Mouse (Mus musculus) left cerebral cortex, adult 9 months (tissue): ENCODE data around the gene Slc39a3.
"Not testable (repeated sequence)": the region's sequence is repeated elsewhere in the genome, so short reads cannot be mapped to it uniquely, and the experiment has no call there.

ENCODE experiments used
- DNase-seq, 2 experiments: peaks; one replicate each; pipeline ENCODE4 v3.0.0; 2022; ENCODE audit warnings: low spot score in 2 of 2

The Slc39a3 gene

DNA sequence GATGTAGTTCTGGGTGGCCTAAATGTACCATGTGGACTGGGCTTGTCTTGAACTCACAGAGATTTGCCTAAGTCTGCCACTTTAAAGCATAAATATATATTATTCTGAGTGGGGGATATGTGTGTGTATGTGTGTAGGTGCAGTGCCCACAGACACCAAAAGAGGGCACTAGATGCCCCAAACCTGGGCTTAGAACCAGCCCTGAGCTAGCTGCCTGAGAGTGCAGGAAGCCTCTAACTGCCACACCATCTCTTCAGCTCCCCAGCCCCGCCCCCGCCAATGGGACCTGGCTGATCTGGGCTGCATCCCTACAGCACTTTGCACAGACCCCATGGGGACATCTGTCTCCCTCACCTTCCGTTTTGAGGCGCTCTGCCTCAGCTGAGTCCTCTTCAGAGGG lies 13.4 kb upstream of the Slc39a3 start:
- DNase-seq, result no peak

DNA sequence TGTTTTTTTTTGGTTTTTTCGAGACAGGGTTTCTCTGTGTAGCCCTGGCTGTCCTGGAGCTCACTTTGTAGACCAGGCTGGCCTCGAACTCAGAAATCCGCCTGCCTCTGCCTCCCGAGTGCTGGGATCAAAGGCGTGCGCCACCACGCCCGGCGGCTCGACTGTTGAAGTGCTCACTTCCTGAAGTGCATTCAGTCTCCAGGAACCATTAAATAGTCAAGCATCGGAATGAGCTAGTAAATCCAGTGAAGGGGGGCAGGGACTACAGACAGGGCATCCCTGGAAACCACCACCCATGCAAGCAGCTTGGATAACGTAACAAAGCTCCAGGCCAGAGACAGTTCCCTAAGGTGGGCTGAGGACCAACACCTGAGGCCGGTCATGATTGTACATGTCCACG lies 8.0 kb upstream of the Slc39a3 start:
- DNase-seq, result not testable (repeated sequence)

DNA sequence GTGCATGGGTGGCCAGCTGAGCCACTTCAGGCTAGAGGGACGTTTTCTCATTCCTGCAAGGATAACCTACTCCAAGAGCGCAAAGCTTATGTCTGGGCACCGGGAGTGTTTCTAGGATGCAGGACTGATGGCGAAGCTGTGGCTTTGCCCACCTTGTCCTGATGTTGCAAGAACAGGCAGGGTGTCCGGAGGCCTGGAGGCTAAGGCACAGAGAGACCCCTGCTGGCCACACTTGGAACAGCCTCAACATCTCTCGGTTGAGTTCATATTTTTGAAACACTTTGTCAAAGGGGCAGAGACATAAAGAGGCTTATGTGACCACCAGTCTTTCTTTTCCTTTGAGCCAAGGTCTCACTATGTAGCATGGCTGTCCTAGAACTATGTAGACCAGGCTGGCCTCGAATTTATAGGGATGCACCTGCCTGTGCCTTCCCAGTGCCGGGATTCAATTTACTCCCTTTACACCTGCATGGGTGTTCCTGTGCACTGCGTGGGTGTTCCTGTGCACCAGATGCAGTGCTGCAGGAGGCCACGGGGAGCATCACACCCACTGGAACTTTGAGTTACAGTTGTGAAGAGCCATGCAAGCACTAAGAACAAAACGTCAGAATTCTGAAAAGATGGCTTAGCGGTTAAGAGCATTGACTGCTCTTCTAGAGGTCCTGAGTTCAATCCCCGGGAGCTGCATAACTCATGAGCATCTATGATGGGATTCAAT lies 4.4 kb upstream of the Slc39a3 start:
- peak in 1 of 2 experiments; percentile 80 for DNase-seq

DNA sequence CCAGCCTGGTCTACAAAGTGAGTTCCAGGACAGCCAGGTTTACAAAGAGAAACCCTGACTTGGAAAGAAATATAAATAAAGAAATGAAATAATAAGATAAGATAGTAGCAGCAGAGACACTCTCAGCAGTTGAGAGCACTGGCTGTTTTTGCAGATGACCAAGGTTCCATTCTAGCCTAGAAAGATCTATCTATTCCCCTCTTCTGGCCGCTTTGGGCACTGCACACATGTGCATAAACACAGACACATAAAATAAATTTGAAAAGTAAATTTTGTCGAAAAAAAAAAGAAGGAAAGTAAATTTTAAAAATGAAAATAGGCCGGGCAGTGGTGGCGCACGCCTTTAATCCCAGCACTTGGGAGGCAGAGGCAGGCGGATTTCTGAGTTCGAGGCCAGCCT lies 975 bp downstream of the Slc39a3 start:
- no peak for DNase-seq

DNA sequence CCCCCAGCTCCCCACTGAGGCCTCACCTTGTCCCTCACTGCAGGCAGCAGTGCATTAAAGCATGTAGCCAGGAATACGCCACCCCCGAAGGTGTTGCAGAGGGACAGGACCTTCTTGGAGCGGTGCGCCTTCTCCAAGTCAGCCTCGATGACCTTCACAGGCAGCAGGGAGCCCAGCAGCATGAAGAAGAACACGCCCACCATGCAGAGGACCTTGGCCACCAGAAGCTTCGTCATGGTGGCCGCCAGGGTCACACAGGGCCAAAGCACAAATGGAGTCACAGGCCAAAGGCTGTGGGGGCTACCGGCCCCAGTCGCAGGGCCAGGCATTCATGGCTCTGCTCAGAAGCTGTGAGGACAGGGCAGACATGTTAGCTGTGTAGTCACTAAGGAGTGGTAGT lies 3.6 kb downstream of the Slc39a3 start:
- no peak for DNase-seq

DNA sequence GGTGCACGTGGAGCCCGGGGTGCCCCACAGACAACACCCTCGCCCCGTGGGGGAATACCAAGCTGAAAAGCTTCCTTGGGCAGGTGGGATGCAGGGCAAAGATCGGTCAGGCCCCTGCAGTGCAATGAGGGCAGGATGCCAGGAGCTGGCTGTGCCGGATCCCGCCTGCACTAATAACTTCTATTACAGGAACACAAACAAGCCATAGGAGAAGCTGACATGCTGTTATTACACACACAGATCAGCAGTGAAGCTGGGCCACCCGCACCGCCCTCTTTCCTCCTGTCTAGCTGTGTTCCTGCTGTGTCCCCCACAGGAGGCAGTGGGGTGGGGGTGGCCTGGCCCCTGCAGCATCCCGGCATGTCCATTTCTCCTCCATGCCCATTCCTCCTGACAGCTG lies 8.2 kb downstream of the Slc39a3 start:
- no peak for DNase-seq

DNA sequence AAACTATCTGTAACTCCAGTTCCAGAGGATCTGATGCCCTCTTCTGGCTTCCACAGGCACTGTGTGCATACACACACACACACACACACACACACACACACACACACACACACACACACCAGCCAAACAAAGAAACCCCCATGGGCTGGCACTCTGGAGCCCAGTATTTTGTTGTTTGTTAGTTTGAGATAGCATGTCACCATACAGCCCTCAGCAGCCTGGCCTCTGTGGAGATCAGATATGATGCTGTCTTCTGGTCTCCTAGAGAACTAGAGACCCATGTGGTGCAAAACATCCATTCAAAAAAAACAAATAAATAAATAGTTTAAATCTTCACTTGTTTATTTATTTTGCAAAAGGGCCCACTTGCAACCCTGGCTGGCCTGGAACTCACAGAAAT lies 9.0 kb downstream of the Slc39a3 start:
- DNase-seq, result no peak

DNA sequence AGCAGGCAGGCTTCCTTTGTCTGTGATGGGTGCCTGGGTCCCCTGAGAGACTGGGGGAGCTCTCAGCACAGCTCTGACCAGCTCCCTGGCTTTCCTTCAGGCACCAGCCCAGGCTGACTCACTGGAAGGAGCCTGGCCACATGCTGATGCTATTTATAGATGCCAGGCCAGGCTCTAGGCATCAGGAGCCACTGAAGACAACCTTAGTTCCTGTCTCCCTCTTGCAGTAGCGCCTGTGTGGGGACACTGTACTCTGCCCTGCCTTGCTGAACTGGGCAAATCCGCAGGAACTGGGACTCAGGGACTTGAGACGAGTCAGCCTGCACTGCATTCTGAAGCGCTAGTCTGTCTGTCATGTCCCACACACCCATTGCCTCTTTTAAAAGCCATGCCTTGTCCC lies 9.9 kb downstream of the Slc39a3 start:
- DNase-seq, result no peak

DNA sequence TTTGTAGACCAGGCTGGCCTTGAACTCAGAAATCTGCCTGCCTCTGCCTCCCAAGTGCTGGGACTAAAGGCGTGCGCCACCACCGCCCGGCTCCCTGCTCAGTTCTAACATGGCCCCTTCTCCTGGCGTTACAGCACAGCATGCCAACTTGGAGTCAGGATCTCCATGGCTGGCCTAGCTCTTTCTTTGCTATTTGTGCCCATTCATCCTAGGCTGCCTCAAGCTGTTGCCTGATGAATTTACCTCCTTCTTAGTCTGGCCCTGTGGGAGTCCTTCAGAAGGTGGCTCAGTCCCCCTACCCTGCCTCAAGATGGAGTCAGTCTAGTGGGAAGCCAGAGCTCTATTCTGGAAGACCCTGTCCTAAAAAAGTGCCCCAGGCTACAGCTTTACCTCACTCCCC lies 10.4 kb downstream of the Slc39a3 start:
- DNase-seq, result no peak

DNA sequence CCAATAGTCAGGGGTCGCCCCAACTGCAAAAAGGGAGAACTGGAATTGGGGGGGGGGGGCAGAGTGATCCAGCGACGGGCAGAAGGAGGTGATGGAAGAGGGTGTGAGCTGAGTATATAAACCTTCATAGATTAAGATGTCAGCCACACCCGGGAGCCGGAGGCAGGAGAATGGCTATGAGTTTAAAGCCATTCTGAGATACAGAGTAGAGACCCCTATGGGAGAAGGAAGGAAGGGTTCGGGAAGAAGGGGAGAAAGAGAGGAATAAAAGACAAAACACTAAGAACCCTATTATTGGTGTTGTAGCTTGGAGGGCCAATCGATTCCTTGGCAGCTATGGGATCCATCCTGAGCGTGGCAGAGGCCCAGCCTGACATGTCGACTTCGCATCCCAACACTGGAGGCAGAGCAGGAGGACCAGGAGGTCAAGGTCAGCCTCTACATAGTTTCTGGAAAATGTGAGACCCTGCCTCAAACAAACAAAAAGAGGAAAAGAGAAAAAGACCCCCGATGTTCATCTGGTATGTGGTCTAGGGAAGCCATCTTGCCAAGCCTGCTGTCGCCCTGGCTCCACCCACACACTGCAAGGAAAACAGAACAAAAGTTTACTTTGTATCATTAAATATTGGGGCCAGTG lies 11.5 kb downstream of the Slc39a3 start, which contains the start of gene Diras1:
Gene Diras1 (minus strand): TSS at position 24 of the 637 bp plus-strand sequence.
- no peak for DNase-seq

DNA sequence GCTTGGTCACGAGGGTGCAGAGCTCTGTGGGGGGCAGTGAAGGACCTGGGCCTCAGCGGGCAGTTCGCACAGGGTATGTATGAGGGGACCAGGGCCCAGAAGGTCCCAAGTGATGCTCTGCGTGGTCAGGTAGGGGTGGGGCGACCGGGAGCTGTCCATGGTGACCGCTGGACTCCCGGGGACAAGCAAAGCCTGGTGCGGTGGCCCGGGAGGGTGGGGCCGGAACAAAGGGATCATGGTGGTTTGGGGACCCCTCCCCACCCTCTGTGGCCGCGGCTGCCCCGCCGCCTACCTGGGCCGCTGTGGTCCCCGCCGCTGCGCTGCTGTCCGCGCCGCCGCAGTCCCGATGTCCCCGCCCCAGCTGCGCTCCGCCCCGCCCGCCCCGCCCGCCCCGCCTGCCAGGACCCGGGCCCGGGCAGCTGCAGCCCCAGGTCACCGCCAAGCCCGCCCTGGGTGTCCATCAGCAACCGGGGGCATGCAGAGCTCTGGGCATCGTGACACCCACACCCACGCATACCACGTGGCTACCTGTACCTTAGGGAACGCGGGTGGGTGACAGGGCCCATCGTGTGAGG lies 12.1 kb downstream of the Slc39a3 start:
- DNase-seq, result no peak

DNA sequence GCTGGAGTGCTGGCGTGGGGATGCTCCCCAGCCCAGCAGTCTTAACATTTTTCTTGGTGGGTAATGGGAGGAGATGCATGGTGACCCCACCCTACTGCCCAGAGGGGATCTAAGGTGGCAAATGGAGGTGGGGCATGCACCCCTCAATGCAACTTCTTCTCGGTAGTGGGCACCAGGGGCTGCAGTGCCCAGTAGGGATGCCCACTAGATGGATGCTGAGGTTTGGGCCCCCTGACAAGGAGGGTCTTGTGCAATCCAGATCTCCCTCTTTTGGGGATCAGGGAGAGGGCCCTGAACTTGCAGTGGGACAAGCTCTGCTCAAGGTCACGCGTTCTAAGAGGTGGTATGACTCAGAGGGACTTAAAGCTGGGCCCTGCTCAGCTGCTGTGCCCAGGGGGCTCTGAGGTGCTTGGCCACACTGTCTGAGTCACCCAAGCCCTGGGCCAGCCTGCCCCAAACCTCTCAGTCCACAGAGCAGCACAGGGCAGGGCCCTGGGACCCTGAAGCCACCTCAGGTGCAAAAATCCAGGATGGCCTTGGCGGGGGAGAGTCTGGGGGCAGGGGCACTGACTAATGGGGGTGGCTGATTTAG lies 12.8 kb downstream of the Slc39a3 start:
- DNase-seq, result no peak

DNA sequence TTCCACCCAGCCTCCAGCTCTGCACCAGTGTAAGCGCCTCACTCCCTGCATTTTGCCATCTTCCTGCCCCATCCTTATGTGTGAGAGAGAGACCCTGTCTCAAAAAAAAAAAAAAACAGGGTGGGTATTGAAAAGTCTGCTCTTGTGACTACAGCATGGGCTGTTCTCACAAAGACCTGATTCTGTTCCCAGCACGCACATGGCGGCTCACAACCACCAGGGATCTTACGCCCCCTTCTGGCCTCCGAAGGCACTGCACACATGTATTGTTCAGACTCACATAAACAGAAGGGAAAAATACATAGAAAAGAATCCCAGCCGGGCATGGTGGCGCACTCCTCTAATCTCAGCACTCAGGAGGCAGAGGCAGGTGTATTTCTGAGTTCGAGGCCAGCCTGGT lies 14.5 kb downstream of the Slc39a3 start:
- no peak for DNase-seq

DNA sequence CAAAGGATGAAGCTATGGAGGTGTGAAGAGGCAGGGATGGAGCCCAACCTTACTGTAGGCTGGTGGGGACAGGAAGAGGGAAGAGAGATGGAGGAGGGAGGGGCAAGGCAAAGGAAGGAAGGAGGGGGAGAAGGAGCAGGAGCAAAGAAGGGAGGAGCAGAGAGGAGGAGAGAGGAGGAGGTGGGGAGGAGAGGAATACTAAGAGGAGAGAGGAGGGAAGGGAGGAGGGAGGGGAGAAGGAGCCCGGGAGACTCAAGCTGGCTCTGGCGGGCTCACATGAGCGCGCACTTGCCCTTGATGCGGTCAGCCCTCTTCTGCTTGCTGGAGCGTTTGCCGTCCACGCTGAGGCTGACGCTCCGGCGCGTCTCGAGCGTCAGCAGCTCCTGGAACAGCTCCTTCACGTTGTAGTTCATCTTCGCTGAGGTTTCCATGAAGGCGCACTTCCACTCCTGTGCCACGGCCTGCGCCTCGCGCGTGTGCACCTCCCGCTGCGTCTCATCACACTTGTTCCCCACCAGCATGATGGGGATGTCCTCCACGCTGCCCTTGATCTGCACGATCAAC lies 15.6 kb downstream of the Slc39a3 start:
- DNase-seq, result no peak

DNA sequence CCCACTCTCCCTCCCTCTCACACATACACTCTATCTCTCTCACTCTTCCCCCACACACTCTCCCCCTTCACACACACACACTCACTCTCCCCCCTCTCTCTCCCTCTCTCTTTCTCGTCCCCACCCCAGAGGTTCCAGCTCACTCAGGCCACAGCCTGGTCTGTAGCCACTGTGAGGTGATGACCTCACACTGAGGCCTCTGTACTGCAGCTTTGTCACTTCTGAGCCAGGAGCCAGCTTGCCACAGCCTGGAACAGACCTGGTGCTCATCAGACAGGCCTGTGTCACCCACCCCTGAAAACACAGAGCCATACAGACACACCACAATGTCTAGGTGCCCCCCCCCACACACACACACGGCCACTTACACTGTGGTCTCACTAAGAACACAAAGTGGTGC lies 17.0 kb downstream of the Slc39a3 start:
- no peak for DNase-seq

DNA sequence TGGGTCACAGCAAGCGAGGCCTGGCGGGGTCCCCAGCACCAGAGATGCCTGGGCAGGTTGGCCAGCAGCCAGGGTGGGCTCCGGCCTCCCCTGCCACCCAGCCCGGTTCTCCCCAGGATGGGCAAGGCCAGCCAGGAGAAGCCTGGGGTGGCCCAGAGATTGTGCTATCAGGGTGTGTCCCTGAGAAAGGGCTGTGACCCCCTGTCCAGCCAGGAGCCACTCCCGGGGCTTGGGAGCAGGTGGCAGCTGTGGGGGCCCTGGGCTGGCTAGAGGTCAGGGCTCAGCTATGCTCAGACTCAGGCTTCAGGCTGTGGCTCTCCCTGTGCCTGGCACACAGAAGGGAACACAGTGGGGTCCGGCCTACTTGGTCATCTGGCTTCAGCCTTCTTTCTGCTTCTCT lies 17.5 kb downstream of the Slc39a3 start:
- DNase-seq, result no peak

DNA sequence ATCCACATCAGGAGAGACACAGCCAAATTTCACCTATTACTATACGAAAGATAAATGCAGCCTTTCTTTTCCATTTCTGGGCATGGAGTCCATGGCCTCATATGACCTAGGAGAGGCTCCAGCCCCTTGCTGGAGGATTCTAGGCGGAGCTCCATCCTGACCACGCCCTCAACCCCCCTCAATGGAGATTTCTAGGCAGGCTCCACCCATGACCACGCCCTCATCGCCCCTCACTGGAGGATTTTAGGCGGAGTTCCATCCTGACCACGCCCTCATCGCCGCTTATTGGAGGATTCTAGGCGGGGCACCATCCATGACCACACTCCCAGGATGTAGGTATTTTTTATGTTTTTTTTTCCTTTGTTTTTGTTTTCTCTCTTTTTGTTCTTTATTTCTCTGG lies 18.9 kb downstream of the Slc39a3 start:
- no peak for DNase-seq

DNA sequence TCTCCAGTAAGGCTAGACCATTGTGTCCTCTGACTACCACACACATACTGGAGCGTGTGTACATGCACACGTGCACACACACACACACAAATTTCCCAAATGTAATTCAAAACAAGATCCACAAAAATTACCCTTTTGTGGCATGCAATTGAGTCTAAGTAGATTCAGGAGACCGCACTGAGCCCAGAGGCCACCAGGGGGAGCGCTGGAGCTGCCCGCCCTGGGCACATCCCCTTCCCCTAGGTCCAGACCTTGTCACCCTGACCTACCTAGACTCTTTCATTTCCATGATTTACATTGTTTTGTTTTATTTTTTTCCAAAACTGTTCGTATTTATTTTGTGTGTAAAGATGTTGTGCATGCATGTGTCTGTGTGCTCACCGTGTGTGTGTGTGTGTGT lies 20.6 kb downstream of the Slc39a3 start:
- DNase-seq, result no peak

DNA sequence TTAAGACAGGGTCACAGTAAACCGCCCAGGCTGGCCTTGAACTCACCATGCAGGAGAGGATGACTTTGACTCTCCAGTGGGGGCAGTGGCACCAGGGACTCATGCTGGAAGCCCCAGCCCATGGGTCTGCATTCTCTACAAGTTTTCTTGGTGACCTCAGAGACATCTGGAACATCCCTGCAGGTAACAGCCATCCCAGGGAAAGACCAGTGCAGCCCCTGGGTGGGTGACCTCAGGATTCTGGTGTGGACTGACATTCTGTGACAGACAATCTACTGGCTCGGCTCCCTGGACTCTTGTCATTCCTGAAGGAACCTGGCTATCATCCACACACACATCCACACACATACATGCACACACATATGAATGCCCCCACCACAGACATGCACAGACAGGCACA lies 21.6 kb downstream of the Slc39a3 start:
- no peak for DNase-seq

DNA sequence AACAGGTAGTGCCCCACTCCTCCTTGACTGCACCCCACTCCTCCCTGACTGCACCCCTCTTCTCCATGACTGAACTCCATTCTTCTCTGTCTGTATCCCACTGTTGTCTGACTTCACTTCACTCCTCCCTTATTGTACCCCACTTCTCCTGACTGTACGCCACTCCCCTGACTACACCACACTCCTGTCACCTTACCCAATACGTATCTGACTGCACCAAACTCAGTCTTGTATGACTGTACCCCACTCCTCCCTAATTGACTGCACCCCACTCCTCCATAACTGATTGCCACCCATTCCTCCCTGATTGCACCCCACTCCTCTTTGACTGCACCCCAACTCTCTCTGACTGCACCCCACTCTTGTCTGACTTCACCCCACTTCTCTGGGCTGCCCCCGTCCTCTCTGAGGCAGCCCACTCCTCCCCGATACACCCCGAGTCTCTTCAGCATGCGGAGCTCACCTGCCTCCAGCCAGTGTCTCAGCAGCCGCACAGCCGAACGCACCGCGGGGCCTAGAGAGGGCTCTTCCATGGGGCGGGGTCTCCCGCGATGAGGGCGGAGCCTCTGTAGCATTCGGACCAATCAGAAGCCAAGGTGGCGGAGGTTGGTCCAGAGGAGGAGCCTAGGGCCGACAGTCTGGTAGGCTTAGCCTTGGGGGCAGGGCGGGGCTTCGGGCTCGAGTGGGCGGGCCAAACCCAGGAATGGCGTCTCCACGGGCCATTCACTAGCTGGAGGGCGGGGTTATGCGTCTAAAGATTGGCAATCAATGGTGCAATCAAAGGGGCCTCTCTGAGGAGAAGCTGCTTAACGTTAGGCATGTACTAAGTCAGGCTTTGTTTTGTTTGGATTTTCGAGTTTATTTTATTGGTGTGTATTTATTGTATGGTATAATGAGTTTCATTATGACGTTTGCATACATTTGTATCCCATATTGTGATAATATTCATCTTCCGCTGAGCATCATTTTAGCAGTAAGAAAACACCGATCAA lies 22.5 kb downstream of the Slc39a3 start, which contains the start of gene Gng7:
Gene Gng7 (minus strand): TSS at position 553 of the 992 bp plus-strand sequence.
- DNase-seq, result peak; percentile 96 to 98

DNA sequence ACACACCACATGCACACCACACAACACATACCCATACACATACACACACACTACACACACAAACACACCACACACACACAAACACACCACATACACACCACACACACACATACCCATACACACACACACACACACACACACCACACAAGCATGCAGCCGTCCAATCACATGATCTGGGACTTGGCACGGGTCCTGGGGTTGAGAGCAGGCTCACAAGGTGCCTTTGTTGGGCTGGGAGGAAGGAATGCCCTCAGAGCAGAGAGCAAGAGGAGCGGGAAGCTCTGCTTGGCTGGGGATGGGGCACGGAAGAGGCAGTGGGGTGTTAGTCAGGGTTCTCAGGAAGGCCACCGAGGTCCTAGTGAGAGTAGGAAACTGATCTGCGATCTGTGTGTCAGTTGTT lies 26.4 kb downstream of the Slc39a3 start:
- no peak for DNase-seq
